Mouse (Mus musculus) layer of hippocampus, adult 9-10 months (tissue): Measurements from ENCODE around the gene Cops7a.

Experiments used
- DNase-seq: peaks from one replicate; pipeline ENCODE4 v3.0.0; 2022; ENCODE audit warnings: low spot score

The Cops7a gene

GRCm38 (mm10) chr6:124918890-124919627 is 46.3 kb downstream of the Cops7a start:
- no peak for DNase-seq

- no peak for DNase-seq
These were observed 47.0 kb downstream of the Cops7a start for GRCm38 (mm10) chr6:124918331-124918690.

GRCm38 (mm10) chr6:124917518-124918330 is 47.6 kb downstream of the Cops7a start:
- no peak for DNase-seq

- DNase-seq, result no peak
These were observed 48.4 kb downstream of the Cops7a start for GRCm38 (mm10) chr6:124916695-124917517.

GRCm38 (mm10) chr6:124915942-124916694 is 49.2 kb downstream of the Cops7a start:
- DNase-seq, result no peak

- DNase-seq, result no peak
These were observed 50.0 kb downstream of the Cops7a start for GRCm38 (mm10) chr6:124915160-124915941.

GRCm38 (mm10) chr6:124914511-124914910 is 50.8 kb downstream of the Cops7a start:
- DNase-seq, result no peak

GRCm38 (mm10) chr6:124913721-124914285 is 51.5 kb downstream of the Cops7a start:
- no peak for DNase-seq

GRCm38 (mm10) chr6:124913214-124913613 is 52.1 kb downstream of the Cops7a start:
- no peak for DNase-seq

- DNase-seq, result no peak
These were observed 53.7 kb downstream of the Cops7a start, which contains the start of gene Lag3 for GRCm38 (mm10) chr6:124911533-124912218. Gene Lag3 (minus strand): TSS chr6:124911705.

- DNase-seq, result no peak
These were observed 55.3 kb downstream of the Cops7a start for GRCm38 (mm10) chr6:124910032-124910431.
